Mouse (Mus musculus) left cerebral cortex, postnatal 25 days (tissue): ENCODE measurements around the gene Me3. TPM values are rescaled to one million over a fixed set of nuclear protein-coding genes. Genes with fewer than 3 reads are reported as not detected.

Source experiments
- DNase-seq, 2 experiments: peaks; one replicate each; pipeline ENCODE4 v3.0.0; 2022; ENCODE audit warnings: low spot score in 2 of 2, mixed read lengths in 1 of 2
- intact Hi-C: fragments of 180-260 bp; cut with DNase I; formaldehyde crosslinking; loops from one replicate; pipeline ENCODE4 v1.15.1; 2025
- total RNA-seq, 2 experiments: library from RNA; stranded (reverse); gene quantifications; 2 replicates each; pipeline ENCODE4 v1.2.3; 2021

The Me3 gene
- total RNA-seq, 2 experiments from 2014 or later = 93.5 to 100 TPM

- intact Hi-C loops = no loop called here
- DNase-seq = no peak
Observed at GRCm38 (mm10) chr7:89853131-89853530, 220.9 kb downstream of the Me3 start.

GRCm38 (mm10) chr7:89855196-89855595 is 223.0 kb downstream of the Me3 start:
- intact Hi-C loops = no loop called here
- DNase-seq = no peak

- DNase-seq = no peak
- intact Hi-C loops = no loop called here
Observed at GRCm38 (mm10) chr7:89856440-89857217, 224.4 kb downstream of the Me3 start.

GRCm38 (mm10) chr7:89864769-89865168 is 232.6 kb downstream of the Me3 start:
- intact Hi-C loops = no loop called here
- no peak for DNase-seq

GRCm38 (mm10) chr7:89867221-89867620 is 235.0 kb downstream of the Me3 start:
- DNase-seq = no peak
- intact Hi-C loops = no loop called here

GRCm38 (mm10) chr7:89879686-89880085 is 247.5 kb downstream of the Me3 start:
- DNase-seq = no peak
- intact Hi-C loops = no loop called here

- intact Hi-C loops = no loop called here
- no peak for DNase-seq
Observed at GRCm38 (mm10) chr7:89884551-89884950, 252.4 kb downstream of the Me3 start.

GRCm38 (mm10) chr7:89891412-89891811 is 259.2 kb downstream of the Me3 start:
- no peak for DNase-seq
- intact Hi-C loops = no loop called here

- intact Hi-C loops = no loop called here
Observed at GRCm38 (mm10) chr7:89891856-89892255, 259.7 kb downstream of the Me3 start.

GRCm38 (mm10) chr7:89903007-89903406 is 270.8 kb downstream of the Me3 start:
- DNase-seq = no peak
- intact Hi-C loops = no loop called here

More at GRCm38 (mm10) chr7:89891856-89892255, 259.7 kb downstream of the Me3 start:
- DNase-seq = no peak

- intact Hi-C loops = no loop called here
- DNase-seq = no peak
Observed at GRCm38 (mm10) chr7:89903442-89904343, 271.5 kb downstream of the Me3 start, which contains the start of gene Ccdc81. Gene Ccdc81 (minus strand): TSS chr7:89903629.

Other genes with a start within 250 kb of the Me3 start
- gene Tmem135, start 228.2 kb upstream of the Me3 start, total RNA-seq = 10 to 100 TPM; 65.1 to 73.9 TPM
- 1 to 10 TPM; 6.3 to 6.9 TPM for gene Fzd4, start 228.0 kb upstream of the Me3 start, total RNA-seq
- 10 to 100 TPM; 18.2 to 19.0 TPM for gene Prss23, start 105.2 kb upstream of the Me3 start, total RNA-seq